Mouse (Mus musculus) brain, embryonic 18.5 days (tissue): ENCODE measurements at regions not wholly inside any gene's neighbourhood (a gene's known extent, or its start where the extent isn't known, plus 50 kb on each side); places are given as distances from the start of the nearest gene placed in this dataset.

Experiments
- DNase-seq: peaks from one replicate; pipeline ENCODE4 v3.0.0-alpha.2; 2012; ENCODE audit warnings: low read depth, low spot score

DNA sequence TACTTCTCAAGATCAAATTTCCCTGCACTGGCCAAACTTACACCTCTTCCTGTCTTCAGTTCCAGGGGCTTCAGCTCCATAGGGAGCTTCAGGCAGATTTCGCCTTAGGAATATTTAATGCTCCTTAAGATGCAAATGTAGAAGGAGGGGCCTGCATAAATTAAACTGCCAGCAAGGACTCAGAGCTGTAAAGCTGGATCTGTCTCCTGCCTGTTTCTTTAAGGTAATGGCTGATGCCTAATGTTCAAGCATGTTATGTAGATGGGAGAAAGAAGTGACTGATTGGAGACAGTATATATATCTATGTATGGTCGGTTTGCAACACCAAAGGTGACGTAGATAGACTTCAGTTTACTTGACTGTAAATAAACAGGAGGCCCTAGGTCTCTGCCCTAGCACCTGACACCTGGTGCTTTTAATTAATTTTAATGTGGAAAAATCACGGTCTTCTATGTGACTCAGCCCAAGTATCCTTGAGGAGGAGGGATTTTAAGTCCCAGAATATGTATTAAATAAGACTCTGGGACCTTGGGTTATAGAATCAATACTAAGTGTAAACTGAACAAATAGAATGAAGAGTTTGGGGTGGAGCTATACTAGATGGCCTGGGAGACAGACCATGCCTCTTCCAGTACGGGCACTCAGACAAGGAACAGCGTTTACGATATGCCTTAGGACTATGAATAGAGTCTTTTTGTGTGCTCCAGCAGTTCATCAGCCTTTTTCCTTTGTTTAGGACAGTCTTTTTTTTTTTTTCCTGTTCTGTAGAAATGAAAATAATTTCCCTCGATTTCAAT, 651.7 kb upstream of the Lmcd1 start:
- no peak for DNase-seq

DNA sequence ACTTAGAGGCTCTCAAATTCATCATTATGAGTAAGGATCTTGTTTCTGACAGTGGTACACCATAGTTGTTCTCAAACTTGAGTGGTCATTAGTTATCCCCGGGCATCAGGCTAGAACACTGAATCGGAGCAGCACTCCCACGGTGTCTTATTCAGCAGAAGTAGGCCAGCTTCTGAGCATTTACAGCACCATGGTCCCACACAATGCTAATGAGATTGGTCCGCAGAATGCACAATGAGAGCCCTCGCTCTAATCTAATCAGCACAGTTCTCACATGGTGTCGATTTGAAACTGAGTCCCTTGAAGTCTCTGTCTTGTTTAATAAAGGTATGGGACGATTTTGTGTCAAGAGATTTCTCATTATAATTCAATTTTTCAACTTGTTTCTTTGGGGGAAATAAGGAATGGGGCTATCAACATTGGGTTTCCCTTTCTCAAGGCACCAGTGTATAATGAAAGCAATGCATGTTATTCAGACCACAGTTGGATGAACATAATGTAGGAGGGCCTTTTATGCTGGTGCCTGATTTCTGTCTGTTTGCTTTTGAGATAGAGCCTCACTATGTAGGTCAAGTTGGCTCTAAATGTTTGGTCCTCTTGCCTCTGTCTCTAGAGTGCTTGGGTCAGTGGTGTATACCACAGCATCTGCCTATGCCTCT, 650.9 kb upstream of the Lmcd1 start:
- no peak for DNase-seq

DNA sequence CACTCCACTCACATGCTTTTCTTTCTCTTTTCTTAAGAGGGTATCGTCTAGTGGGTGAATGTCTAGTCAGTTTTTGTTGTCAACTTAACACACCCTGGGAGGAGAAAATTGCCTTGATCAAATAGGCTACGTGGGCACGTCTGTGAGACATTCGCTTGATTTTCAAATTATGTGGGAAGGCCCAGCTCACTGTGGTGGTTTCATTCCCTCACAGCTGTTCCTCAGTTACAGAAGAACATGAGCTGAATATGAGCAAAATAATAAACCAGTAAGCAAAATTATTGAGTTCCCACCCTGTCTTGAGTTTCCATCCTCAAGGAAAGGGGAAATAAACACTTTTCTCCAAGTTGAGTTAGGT, 650.4 kb upstream of the Lmcd1 start:
- no peak for DNase-seq

GRCm38 (mm10) chr6:111625501-111625900, 648.1 kb upstream of the Lmcd1 start:
- no peak for DNase-seq

DNA sequence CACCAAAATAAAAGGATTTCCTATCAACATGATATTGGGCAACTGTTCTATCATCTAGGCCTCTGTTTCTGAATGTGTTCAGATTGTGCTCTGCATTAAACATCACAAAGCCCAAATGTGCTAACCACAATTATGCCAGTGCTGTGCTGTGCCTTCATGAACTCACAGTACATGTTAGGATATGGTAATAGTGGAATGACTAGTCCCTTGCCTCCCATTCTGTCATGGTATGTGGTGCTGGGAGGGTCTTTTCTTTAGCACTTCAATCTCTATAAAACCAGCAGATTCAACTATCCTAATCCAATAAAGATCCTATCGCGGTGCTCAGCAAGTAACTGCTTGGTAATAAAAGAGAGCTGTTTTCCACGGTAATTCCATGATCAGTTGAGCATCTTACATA, 620.8 kb upstream of the Lmcd1 start:
- no peak for DNase-seq

DNA sequence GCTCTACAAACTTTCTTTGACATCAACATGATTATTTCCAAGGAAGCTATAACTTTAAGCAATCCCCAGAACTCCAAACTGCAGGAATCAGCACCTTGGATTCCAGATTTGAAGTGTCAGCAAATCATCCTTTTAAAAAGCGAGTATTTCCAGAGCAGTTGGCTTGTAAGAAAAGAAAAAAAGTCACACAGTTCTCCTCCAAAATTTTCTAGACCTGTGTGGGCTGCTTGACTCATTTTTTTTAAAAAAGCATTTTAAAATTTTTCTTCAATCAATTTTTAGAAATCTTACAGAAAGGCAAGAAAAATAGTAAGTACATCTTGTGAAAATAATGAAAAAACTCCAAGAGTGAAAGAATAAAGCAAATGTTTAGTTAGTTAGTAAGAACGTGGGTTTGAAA, 613.6 kb upstream of the Lmcd1 start:
- DNase-seq, result no peak

GRCm38 (mm10) chr6:111664603-111665002, 609.0 kb upstream of the Lmcd1 start:
- DNase-seq, result no peak

GRCm38 (mm10) chr6:111684911-111685310, 588.6 kb upstream of the Lmcd1 start:
- no peak for DNase-seq

- no peak for DNase-seq
Observed at GRCm38 (mm10) chr6:111702864-111703263, 570.7 kb upstream of the Lmcd1 start.

- no peak for DNase-seq
Observed at GRCm38 (mm10) chr6:111708277-111708676, 565.3 kb upstream of the Lmcd1 start.

DNA sequence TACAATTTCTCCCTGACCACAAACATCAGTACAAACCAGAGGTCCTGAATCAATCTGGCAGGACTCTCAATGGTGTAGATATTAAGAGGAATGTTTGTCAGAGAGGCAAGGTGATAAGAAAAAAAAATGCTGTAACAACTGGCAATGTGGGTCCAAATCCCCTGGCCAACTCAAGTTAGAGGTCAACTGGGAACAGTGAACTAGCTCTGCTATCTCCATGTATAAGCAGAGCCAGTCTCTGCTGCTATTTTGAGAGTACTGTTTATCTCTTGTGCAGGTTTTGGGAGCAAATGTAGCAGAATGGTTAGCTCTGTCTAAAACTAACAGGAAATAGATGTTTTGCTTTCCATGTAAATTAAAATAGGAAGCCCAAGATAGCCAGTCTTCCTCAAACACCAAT, 547.6 kb upstream of the Lmcd1 start:
- DNase-seq, result no peak

GRCm38 (mm10) chr6:111730381-111730780, 543.2 kb upstream of the Lmcd1 start:
- DNase-seq, result no peak

DNA sequence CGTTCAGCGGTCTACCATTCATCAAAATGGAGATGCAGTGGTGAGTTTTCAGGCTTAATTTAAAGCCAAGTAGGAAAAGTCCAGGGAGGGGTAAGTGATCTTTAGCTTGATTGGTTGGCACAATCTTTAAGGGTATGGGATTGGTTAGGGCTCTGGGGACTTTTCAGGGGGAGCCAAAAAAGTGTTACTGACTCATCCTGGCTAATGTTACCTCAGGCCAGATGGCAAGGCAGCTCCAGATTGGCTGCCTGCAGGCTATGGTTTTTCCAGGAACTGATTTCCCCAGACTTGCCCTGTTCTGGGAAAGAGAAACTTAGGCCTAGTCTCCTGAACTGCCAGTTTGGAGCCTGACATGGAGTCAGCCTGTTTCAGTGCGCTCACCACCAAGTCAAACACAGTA, 539.6 kb upstream of the Lmcd1 start:
- DNase-seq, result peak; percentile 26

- peak; percentile 60 for DNase-seq
Observed at GRCm38 (mm10) chr6:111738983-111739382, 534.6 kb upstream of the Lmcd1 start.

GRCm38 (mm10) chr6:111781710-111782481, 491.7 kb upstream of the Lmcd1 start:
- DNase-seq, result no peak

DNA sequence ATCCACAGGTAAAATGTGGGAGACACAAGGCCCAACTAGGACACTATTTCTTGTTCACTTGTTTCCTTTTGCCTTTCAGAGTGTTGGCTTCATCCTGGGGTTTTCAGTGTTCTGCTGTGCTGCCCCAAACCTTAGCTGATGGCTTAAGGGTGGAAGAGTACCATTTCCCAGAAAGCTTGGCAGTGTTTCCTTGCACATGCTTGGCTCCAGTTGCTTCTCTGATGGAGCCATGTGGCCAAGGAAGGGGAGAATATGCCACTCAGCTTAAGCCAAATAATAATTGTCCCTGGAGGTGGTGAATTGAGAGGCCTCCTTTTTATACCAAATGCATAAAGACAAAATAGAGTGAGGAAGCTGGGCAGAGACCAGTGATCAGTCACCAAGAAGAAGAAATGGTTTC, 464.9 kb upstream of the Lmcd1 start:
- DNase-seq, result no peak

GRCm38 (mm10) chr6:111813982-111814603, 459.5 kb upstream of the Lmcd1 start:
- no peak for DNase-seq

- no peak for DNase-seq
Observed at GRCm38 (mm10) chr6:111815150-111815549, 458.4 kb upstream of the Lmcd1 start.

- no peak for DNase-seq
Observed at GRCm38 (mm10) chr6:111820265-111820664, 453.3 kb upstream of the Lmcd1 start.

DNA sequence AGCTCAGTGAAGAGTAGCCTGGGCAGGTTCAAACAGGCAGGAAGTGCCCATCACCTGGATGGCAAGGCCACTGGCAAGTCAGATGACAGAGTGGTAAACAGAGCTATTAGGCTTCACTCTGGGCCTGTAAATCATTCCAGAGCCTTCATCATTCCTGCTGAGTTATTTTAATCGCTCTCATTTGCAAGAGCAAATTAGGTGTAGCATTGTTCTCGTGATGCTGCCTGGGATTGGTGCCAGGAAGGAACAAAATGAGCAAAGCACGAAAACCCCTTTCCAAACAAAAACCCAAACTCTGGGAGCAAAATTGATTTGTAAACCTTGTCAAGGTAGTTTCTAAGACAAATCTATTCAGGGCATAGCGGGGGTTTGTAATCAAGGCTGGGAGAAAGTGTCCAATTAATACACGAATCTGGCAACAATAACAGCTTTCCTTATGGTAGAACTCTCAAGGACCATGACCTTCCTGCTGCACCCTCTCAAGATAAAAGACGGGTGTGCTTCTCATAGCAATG, 429.2 kb upstream of the Lmcd1 start:
- DNase-seq, result no peak

DNA sequence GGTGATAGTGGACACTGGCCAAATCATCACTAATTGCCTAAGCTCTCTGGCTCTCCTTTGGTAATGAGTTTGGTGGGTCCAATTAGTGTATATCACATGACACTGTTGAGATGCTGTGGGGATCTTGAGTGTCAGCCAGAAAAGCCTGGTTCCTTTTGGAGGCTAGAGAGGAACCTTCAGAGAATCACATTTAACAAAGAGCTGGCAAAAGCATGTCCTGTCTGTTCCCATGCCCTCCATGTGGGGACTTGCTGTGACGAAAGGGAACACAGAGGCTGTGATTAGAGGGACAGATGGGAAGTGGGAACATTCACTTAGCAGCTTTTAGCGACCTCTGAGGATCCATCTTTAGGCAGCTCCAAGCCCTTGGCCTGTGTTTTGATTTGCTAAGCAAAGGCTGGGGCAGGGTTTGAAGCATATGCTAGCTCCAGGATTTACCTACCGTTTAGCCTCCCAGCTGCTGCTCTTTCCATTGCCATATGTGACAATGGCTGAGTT, 407.4 kb upstream of the Lmcd1 start:
- peak; percentile 57 for DNase-seq

GRCm38 (mm10) chr6:111882557-111882956, 391.0 kb upstream of the Lmcd1 start:
- no peak for DNase-seq
